Mouse (Mus musculus): ENCODE measurements around the gene Ssmem1. TPM values are rescaled to one million over a fixed set of nuclear protein-coding genes. Genes with fewer than 3 reads are reported as not detected.

Gene Ssmem1
- polyA plus RNA-seq, 1 experiment from 2014 or later: 0.21 TPM

DNA sequence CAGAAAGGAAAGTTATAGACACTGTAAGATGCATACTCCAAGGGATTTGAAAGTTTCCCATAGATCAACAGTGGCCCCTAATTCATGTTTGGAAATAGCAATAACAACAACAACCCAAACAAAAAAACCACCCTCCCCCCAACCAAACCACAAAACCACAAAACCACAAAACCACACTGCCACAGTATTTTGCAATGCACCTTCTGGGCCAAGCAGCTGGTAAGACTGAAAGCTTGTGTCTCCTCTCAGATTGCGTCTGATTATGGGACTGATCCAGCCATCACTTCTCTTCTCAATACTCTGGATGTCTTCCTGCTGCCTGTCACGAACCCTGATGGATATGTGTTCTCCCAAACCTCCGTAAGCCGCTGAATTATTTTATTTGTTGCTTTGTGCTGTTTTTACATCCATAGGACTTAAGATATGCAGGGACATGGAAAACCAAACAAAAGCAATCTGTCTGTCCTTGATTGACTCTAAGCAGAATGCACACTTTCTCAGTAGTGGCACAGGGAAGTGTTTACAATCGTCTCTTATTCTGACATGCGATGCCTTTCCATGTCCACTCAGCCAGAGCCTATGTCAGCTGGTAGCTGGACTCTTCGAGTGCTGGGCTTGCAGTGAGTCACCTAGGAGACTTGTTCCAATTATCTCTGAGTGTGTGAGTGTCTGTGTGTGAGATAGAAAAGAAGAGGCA is 41.0 kb downstream of the Ssmem1 start:
- Histone ChIP-seq H3K4me3 (no peak overlapping the region), H3K27me3 (no peaks in the 10 kb centered on the region), H3K4me1 (peaks cover 48% of the 10 kb centered on the region), H3K9me3 (replicated peaks) (no peaks in the 10 kb centered on the region), H3K27ac (peak overlapping the region; percentile 80), H3K36me3 (no peaks in the 10 kb centered on the region), H3K4me2 (replicated peaks) (no peak overlapping the region), H3K9ac (no peak overlapping the region)
- WGBS: 48% methylated on average over 7 of the region's 7 CpGs
- ATAC-seq (ENCODE audit: low FRiP score): peak; percentile 24

DNA sequence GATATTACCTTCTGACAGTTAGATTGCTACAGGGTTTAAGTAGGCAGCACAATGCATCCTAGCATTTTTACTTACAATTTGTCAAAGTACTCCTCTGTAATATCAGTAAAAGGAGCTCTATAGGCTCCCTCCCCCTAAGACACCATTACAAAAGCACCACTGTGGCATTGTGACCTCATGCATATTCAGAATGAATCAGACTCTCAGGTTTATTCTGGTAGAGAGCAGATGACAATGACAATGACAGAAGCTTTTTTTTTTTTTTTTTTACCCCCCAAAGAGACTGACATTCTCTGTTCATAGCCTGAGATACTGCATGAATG is 41.5 kb downstream of the Ssmem1 start:
- H3K9me3 ChIP-seq (replicated peaks): no peaks in the 10 kb centered on the region
- peak; percentile 46 for ATAC-seq (ENCODE audit: low FRiP score)
- no peak overlapping the region for H3K4me2 ChIP-seq (replicated peaks)
- peak overlapping the region; percentile 80 for H3K27ac ChIP-seq
- H3K9ac ChIP-seq: no peak overlapping the region
- H3K4me1 ChIP-seq: peaks cover 44% of the 10 kb centered on the region
- no peaks in the 10 kb centered on the region for H3K27me3 ChIP-seq
- H3K36me3 ChIP-seq: no peaks in the 10 kb centered on the region
- no peak overlapping the region for H3K4me3 ChIP-seq

DNA sequence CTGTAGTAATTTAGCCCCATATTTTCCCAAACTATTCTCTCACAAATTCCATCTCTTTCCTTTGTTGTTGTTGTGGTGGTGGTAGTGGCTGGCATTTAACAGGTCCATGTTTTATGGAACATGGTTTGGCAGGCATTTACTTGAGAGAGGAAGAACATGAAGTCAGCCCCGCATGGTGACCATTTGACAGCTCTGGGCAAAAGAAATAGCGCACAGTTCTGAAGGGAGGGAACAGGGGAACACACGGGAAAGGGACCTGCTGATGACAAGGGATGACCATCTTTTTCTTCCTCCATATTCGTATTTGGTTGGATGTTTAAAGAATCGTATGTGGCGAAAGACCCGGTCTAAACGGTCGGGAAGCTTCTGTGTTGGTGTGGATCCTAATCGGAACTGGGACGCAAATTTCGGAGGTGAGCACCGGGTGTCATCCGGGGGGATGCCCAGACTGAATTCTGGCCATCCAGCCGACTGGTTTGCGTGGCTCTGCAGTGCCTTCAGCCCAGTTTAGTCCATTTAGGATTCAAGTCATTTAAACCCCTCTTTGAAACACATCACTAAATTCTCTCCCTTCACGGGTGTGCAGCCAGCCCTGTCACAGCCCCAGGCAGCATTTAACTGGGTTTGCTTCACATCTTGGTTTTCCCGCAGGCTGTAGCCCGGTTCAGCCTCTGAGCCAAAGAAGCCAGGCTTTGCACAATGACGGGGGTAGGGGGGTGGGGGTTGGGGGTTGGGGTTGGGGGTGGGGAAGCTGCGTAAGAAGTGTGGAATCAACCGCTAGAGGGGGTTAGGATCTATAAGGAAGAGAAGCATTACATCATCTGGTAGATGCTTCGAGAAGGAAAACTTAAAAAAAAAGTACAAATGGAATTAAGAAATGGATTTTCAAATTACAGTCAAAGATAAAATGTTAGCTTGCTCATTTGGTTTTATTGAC is 42.3 kb downstream of the Ssmem1 start:
- Histone ChIP-seq H3K9me3 (replicated peaks) (no peaks in the 10 kb centered on the region), H3K9ac (peak overlapping the region; percentile 36; the same call in 1 of the 2 replicates), H3K4me2 (replicated peaks) (peak overlapping the region; percentile 43), H3K36me3 (no peaks in the 10 kb centered on the region), H3K4me3 (peak overlapping the region; percentile 4; the same call in 1 of the 2 replicates), H3K27me3 (no peaks in the 10 kb centered on the region), H3K27ac (peak overlapping the region; percentile 80), H3K4me1 (peaks cover 36% of the 10 kb centered on the region)
- peak; percentile 71 for ATAC-seq (ENCODE audit: low FRiP score)
- 15% methylated on average over 23 of the region's 23 CpGs for WGBS

DNA sequence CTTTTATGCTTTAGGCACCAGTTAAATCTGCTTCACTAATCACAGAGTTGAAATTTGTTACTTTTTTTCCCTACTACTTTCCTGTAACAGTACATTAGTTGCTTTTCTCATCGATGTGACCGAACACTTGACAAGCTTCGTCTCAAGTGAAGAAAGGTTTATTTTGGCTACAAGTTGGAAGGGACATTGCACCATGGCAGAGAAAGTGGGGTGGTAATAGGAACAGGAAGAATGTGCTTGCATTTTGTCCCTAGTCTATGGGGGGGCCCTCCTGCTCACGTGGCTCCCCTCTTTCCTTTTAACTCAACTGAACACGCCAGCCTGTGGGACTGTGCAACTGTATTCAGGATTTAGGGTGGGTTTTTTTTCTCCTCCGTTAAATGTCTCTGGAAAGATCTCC is 43.0 kb downstream of the Ssmem1 start:
- no peaks in the 10 kb centered on the region for H3K36me3 ChIP-seq
- H3K4me1 ChIP-seq: peaks cover 34% of the 10 kb centered on the region
- H3K4me2 ChIP-seq (replicated peaks): no peak overlapping the region
- WGBS: 53% methylated on average over 6 of the region's 6 CpGs
- peak overlapping the region; percentile 45; the same call in 1 of the 2 replicates for H3K27ac ChIP-seq
- H3K9me3 ChIP-seq (replicated peaks): no peaks in the 10 kb centered on the region
- H3K27me3 ChIP-seq: no peaks in the 10 kb centered on the region
- ATAC-seq (ENCODE audit: low FRiP score): no peak
- no peak overlapping the region for H3K9ac ChIP-seq
- H3K4me3 ChIP-seq: no peak overlapping the region

DNA sequence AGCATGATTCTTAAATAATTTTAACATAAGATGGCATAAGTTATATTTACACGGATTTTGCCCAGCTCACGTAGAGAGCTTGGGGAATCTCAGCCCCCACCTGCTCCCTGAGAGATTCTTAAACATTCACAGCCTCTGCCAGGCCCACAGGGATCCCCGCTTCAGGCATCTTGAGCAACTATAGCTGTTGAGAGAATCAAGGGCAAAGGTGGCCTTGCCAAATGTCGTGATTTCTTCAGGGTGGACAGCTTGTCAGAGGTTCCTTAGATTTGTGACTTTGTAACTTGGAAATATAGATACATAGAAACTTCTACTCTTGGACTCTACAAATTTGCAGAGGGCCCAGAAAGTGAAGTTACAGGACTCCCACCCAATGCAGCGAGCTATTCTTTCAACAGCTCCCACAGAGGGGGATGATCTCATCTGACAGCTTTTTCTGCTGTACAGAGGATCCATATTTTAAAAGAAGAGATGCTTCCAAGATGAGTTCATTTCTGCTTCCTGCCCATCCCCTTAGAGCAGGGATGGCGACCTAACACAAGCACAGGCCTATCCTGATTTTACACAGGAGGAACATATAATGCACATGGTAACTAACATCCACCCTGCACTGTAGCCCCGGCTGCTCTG is 43.8 kb downstream of the Ssmem1 start:
- H3K9me3 ChIP-seq (replicated peaks): no peaks in the 10 kb centered on the region

DNA sequence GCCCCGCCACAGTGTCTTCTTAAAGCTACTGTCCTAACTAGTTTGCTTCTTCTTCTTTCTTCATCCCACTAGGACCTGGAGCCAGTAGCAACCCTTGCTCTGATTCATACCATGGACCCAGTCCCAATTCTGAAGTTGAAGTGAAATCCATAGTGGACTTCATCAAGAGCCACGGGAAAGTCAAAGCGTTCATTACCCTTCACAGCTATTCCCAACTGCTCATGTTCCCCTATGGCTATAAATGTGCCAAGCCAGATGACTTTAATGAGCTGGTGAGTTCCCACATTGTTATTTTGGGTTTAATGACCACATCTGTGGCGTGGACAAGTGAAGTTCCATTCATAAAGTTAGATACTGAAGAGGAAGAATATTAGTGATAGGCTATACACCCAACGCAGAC is 44.4 kb downstream of the Ssmem1 start:
- Histone ChIP-seq H3K27ac (no peak overlapping the region), H3K4me1 (peaks cover 26% of the 10 kb centered on the region), H3K9ac (no peak overlapping the region), H3K4me3 (no peak overlapping the region), H3K9me3 (replicated peaks) (no peaks in the 10 kb centered on the region), H3K4me2 (replicated peaks) (no peak overlapping the region), H3K36me3 (no peaks in the 10 kb centered on the region), H3K27me3 (no peaks in the 10 kb centered on the region)
- 88% methylated on average over 5 of the region's 5 CpGs for WGBS
- ATAC-seq (ENCODE audit: low FRiP score): no peak

More for the DNA sequence above, 43.8 kb downstream of the Ssmem1 start:
- no peak for ATAC-seq (ENCODE audit: low FRiP score)
- Histone ChIP-seq H3K27ac (0 out of 2 replicates have a peak overlapping the region, but pooled peaks have one; percentile 9), H3K4me3 (no peak overlapping the region), H3K36me3 (no peaks in the 10 kb centered on the region), H3K9ac (no peak overlapping the region), H3K4me2 (replicated peaks) (no peak overlapping the region), H3K4me1 (peaks cover 29% of the 10 kb centered on the region), H3K27me3 (no peaks in the 10 kb centered on the region)
- 79% methylated on average over 7 of the region's 7 CpGs for WGBS

DNA sequence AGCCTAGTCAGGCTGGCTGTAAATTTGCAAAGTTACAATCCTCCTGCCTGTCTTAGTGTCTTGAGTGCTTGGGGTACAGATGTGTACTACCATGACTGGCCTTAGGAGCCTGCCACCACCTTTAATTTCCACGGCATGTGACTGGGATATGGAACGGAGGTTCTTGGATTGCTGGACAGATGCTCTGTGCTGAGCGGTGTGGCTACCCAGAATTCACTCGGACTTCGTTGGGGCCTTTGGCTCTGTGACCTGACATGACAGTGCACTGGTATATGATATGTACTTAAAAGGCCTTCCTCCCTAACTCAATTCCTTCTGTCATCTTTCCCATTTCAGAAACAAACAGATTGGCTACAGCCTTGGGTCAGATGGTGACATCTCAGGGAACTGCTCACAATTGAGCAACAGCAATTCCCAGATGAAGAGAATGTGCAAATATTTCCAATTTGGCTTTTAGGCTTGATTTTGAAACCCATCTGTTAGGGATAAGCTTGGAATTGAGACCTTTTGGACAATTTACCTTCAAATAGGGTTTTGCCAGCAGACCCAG is 45.0 kb downstream of the Ssmem1 start:
- WGBS: 95% methylated on average over 5 of the region's 5 CpGs
- H3K4me3 ChIP-seq: no peak overlapping the region
- H3K27ac ChIP-seq: no peak overlapping the region
- H3K36me3 ChIP-seq: no peaks in the 10 kb centered on the region
- ATAC-seq (ENCODE audit: low FRiP score): no peak
- H3K4me1 ChIP-seq: peaks cover 20% of the 10 kb centered on the region
- H3K9ac ChIP-seq: no peak overlapping the region
- H3K9me3 ChIP-seq (replicated peaks): no peaks in the 10 kb centered on the region
- H3K4me2 ChIP-seq (replicated peaks): no peak overlapping the region
- no peaks in the 10 kb centered on the region for H3K27me3 ChIP-seq

DNA sequence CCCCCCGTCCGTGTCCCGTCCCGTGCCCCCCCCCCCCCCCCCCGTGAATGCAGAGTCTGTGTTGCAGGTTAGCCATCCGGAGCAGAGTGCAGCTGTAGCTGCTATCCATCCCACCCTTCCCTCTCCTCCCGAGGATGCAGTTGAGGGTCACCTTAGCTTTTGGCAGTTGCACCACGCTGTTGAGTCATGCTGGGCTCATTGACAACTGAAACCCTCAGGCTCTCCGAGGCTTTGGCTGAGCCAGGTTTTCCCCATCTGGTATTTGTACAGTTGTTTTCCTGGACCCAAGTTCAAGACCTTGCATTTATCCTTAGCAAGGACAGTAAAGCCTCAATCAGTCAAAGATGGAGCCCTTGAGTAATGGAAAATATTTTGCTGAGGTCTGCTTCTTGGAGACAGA is 46.4 kb downstream of the Ssmem1 start:
- no peak for ATAC-seq (ENCODE audit: low FRiP score)
- Histone ChIP-seq H3K27ac (no peak overlapping the region), H3K4me3 (no peak overlapping the region), H3K9ac (no peak overlapping the region), H3K4me2 (replicated peaks) (no peak overlapping the region), H3K9me3 (replicated peaks) (no peaks in the 10 kb centered on the region), H3K4me1 (peaks cover 19% of the 10 kb centered on the region), H3K27me3 (no peaks in the 10 kb centered on the region), H3K36me3 (no peaks in the 10 kb centered on the region)
- WGBS: 24% methylated on average over 4 of the region's 9 CpGs

DNA sequence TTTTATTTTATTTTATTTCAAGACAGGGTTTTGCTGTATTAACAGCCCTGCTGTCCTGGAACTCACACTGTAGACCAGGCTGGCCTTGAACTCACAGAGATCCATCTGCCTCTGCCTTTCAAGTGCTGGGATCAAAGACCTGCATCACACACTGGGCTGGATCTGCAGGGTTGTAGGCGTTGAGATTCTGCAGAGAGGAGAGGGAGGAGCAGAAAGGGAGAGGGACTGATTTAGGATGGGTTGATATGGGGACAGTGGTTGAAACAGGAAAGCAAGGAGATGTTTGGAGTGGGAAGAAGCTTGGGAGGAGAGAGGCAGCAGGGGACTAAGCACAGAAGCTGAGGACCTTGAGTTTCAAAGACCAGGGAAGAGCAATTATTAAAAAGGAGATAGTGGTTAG is 50.1 kb downstream of the Ssmem1 start:
- no peaks in the 10 kb centered on the region for H3K27me3 ChIP-seq
- H3K9me3 ChIP-seq (replicated peaks): no peaks in the 10 kb centered on the region
- no peaks in the 10 kb centered on the region for H3K4me1 ChIP-seq
- H3K36me3 ChIP-seq: no peaks in the 10 kb centered on the region
- H3K4me2 ChIP-seq (replicated peaks): no peak overlapping the region
- no peak overlapping the region for H3K9ac ChIP-seq
- no peak overlapping the region for H3K4me3 ChIP-seq
- H3K27ac ChIP-seq: no peak overlapping the region
- WGBS: 44% methylated on average over 1 of the region's 1 CpGs
- no peak for ATAC-seq (ENCODE audit: low FRiP score)

DNA sequence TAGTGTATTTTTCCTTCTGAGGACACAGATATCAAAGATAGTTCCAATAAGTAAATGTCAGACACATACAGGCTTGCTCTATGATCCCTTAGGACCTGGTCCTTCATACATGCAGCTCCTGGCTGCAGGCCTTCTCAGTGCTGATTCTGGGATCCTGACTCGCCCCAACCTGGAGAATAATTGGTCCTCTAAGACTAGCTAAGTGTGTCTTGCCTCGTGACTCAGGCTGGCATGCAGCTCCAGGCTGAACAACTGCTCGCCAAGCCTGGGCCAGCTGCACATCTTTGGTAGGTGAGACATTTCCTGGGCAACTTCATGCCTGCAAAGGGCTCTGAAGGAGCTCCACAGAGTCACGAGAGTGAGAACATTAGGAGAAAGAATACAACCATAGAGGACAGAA is 52.5 kb downstream of the Ssmem1 start:
- Histone ChIP-seq H3K27me3 (no peaks in the 10 kb centered on the region), H3K9me3 (replicated peaks) (no peaks in the 10 kb centered on the region), H3K4me1 (no peaks in the 10 kb centered on the region), H3K4me3 (no peak overlapping the region), H3K9ac (no peak overlapping the region), H3K27ac (no peak overlapping the region), H3K4me2 (replicated peaks) (no peak overlapping the region), H3K36me3 (no peaks in the 10 kb centered on the region)
- no peak for ATAC-seq (ENCODE audit: low FRiP score)
- WGBS: 83% methylated on average over 4 of the region's 4 CpGs

DNA sequence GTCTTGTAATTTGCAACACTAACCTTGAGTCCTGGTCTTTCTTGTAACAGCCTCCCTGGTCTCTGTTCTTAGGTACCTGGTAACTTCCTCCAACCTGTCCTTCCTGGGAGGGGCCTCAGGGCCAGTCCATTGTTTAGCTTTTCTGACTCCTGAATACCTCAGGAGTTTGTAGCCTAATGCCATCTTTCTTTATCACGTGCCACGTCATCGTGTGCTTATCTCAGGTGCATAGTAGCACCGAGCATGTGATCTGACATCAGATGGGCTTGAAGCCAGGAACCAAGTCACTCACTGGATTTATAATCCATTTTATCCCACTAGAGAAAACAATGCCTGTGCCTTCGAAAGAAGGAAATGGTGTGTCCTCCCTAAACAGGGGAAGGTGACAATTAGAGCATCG is 53.9 kb downstream of the Ssmem1 start:
- Histone ChIP-seq H3K9ac (no peak overlapping the region), H3K4me3 (no peak overlapping the region), H3K9me3 (replicated peaks) (no peaks in the 10 kb centered on the region), H3K36me3 (no peaks in the 10 kb centered on the region), H3K4me2 (replicated peaks) (no peak overlapping the region), H3K27me3 (no peaks in the 10 kb centered on the region), H3K4me1 (no peaks in the 10 kb centered on the region), H3K27ac (no peak overlapping the region)
- no peak for ATAC-seq (ENCODE audit: low FRiP score)
- WGBS: 88% methylated on average over 6 of the region's 6 CpGs

DNA sequence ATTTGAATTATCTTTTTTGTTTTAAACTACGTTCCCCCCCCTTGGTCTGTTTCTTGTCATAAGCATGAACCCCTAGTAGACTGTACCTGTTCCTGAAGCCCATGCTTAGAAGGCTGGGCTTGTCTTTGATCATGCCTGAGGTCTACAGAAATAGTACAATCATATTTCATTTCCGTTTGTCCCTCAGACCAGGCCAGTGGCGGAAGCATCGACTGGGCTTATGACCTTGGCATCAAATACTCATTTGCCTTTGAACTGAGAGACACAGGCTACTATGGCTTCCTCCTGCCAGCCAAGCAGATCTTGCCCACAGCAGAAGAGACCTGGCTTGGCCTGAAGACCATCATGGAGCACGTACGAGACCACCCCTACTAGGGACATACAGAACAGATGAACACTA is 54.4 kb downstream of the Ssmem1 start:
- Histone ChIP-seq H3K27me3 (no peaks in the 10 kb centered on the region), H3K4me2 (replicated peaks) (no peak overlapping the region), H3K4me3 (no peak overlapping the region), H3K9ac (no peak overlapping the region), H3K27ac (no peak overlapping the region), H3K9me3 (replicated peaks) (no peaks in the 10 kb centered on the region), H3K4me1 (no peaks in the 10 kb centered on the region), H3K36me3 (no peaks in the 10 kb centered on the region)
- WGBS: 92% methylated on average over 6 of the region's 6 CpGs
- ATAC-seq (ENCODE audit: low FRiP score): no peak
